Mouse (Mus musculus) heart, embryonic 15.5 days (tissue): Measurements from ENCODE around the gene Syk. TPM values are rescaled to one million over a fixed set of nuclear protein-coding genes. Genes with fewer than 3 reads are reported as not detected.

Source experiments
- ATAC-seq: fragments of 200-750 bp; cut with Nextera tagmentation; replicated peaks from 2 replicates; pipeline ENCODE4 v1.8.0; 2017; ENCODE audit warnings: low read depth, moderate TSS enrichment; ENCODE audit not compliant: insufficient number of reproducible peaks, insufficient read depth, low FRiP score
- H3K27ac ChIP-seq: fragments of 300-500 bp; sonication (generic); 2 replicates; pipeline ENCODE4 v1.5.1; 2015; ENCODE audit warnings: mild to moderate bottlenecking, inconsistent platforms
- H3K27me3 ChIP-seq: fragments of 300-500 bp; sonication (generic); 2 replicates; pipeline ENCODE4 v1.6.1; 2015; ENCODE audit warnings: inconsistent platforms
- H3K36me3 ChIP-seq: fragments of 300-500 bp; sonication (generic); 2 replicates; pipeline ENCODE4 v1.6.1; 2015; ENCODE audit warnings: mild to moderate bottlenecking, inconsistent platforms
- H3K4me1 ChIP-seq: fragments of 300-500 bp; sonication (generic); replicated peaks from 2 replicates; pipeline ENCODE4 v1.6.1; 2015; ENCODE audit warnings: inconsistent platforms
- H3K4me2 ChIP-seq: fragments of 300-500 bp; sonication (generic); 2 replicates; pipeline ENCODE4 v1.6.1; 2015; ENCODE audit warnings: inconsistent platforms, mild to moderate bottlenecking, moderate library complexity
- H3K4me3 ChIP-seq: fragments of 300-500 bp; sonication (generic); 2 replicates; pipeline ENCODE4 v1.5.1; 2015; ENCODE audit warnings: mild to moderate bottlenecking, inconsistent platforms
- H3K9ac ChIP-seq: fragments of 300-500 bp; sonication (generic); 2 replicates; pipeline ENCODE4 v1.6.1; 2015; ENCODE audit warnings: mild to moderate bottlenecking, inconsistent platforms
- H3K9me3 ChIP-seq: fragments of 300-500 bp; sonication (generic); replicated peaks from 2 replicates; pipeline ENCODE4 v1.6.1; 2016; ENCODE audit warnings: inconsistent platforms
- WGBS: fragments of 180-500 bp; shearing (Covaris S2); methylation state at CpG from one replicate; pipeline ENCODE4 v1.1.7; 2015; ENCODE audit warnings: mixed read lengths; 5-methylcytosine and 5-hydroxymethylcytosine counted together
- polyA plus RNA-seq: library from polyadenylated mRNA; unstranded; fragments of >200 nt; fragmentation: Nextera tagmentation; extraction: Ambion mirVana; gene quantifications from 2 replicates; pipeline ENCODE4 v1.2.1, GENCODE M21; 2015

Syk gene
- polyA plus RNA-seq: 6.8 and 8.7 TPM in 2 replicates

- Histone ChIP-seq H3K4me3 (peak within 1 kb of the TSS; percentile 70), H3K27me3 (no peaks in the 10 kb centered on the region), H3K27ac (peak within 1 kb of the TSS; percentile 73), H3K9me3 (no peaks in the 10 kb centered on the region), H3K4me2 (peak within 1 kb of the TSS; percentile 93), H3K9ac (peak within 1 kb of the TSS; percentile 75), H3K4me1 (peaks cover 12% of the 10 kb centered on the region), H3K36me3 (no peaks in the 10 kb centered on the region)
- peak; percentile 78 for ATAC-seq
- under 1% methylated on average over 70 of the region's 70 CpGs for WGBS
Measured at GRCm38 (mm10) chr13:52582878-52583661, at the start of gene Syk. TSS of gene Syk (plus strand) at chr13:52583173.

- no peak overlapping the region for H3K4me2 ChIP-seq
- no peak overlapping the region for H3K4me3 ChIP-seq
- no peaks in the 10 kb centered on the region for H3K9me3 ChIP-seq
- no peak overlapping the region for H3K27ac ChIP-seq
- no peak for ATAC-seq
- H3K9ac ChIP-seq: no peak overlapping the region
- peaks cover 11% of the 10 kb centered on the region for H3K4me1 ChIP-seq
- 79% methylated on average over 5 of the region's 5 CpGs for WGBS
- no peaks in the 10 kb centered on the region for H3K36me3 ChIP-seq
- H3K27me3 ChIP-seq: peaks cover 18% of the 10 kb centered on the region
Measured at GRCm38 (mm10) chr13:52533644-52534043, 49.3 kb upstream of the Syk start.

- no peak overlapping the region for H3K4me2 ChIP-seq
- WGBS: 10% methylated on average over 4 of the region's 4 CpGs
- H3K4me3 ChIP-seq: no peak overlapping the region
- H3K36me3 ChIP-seq: no peaks in the 10 kb centered on the region
- H3K27ac ChIP-seq: no peak overlapping the region
- H3K9ac ChIP-seq: no peak overlapping the region
- H3K27me3 ChIP-seq: no peaks in the 10 kb centered on the region
- peaks cover under 1% of the 10 kb centered on the region for H3K4me1 ChIP-seq
- no peaks in the 10 kb centered on the region for H3K9me3 ChIP-seq
- no peak for ATAC-seq
Measured at GRCm38 (mm10) chr13:52535542-52535941, 47.4 kb upstream of the Syk start.

GRCm38 (mm10) chr13:52537754-52538587 is 45.0 kb upstream of the Syk start:
- WGBS: 92% methylated on average over 26 of the region's 26 CpGs
- no peak overlapping the region for H3K4me3 ChIP-seq

GRCm38 (mm10) chr13:52538588-52539116 is 44.3 kb upstream of the Syk start:
- Histone ChIP-seq H3K9ac (no peak overlapping the region), H3K36me3 (no peaks in the 10 kb centered on the region), H3K27me3 (no peaks in the 10 kb centered on the region), H3K4me2 (no peak overlapping the region), H3K27ac (no peak overlapping the region), H3K4me3 (no peak overlapping the region), H3K9me3 (no peaks in the 10 kb centered on the region), H3K4me1 (no peaks in the 10 kb centered on the region; the same call in 1 of the 2 replicates)
- no peak for ATAC-seq
- WGBS: 84% methylated on average over 9 of the region's 9 CpGs

More at GRCm38 (mm10) chr13:52537754-52538587, 45.0 kb upstream of the Syk start:
- no peak for ATAC-seq
- Histone ChIP-seq H3K9ac (no peak overlapping the region), H3K27me3 (no peaks in the 10 kb centered on the region), H3K36me3 (no peaks in the 10 kb centered on the region), H3K4me2 (no peak overlapping the region), H3K9me3 (no peaks in the 10 kb centered on the region), H3K27ac (no peak overlapping the region), H3K4me1 (no peaks in the 10 kb centered on the region; the same call in 1 of the 2 replicates)

- H3K27ac ChIP-seq: no peak overlapping the region
- WGBS: 75% methylated on average over 6 of the region's 6 CpGs
Measured at GRCm38 (mm10) chr13:52539461-52539860, 43.5 kb upstream of the Syk start.

GRCm38 (mm10) chr13:52541385-52542035 is 41.5 kb upstream of the Syk start:
- Histone ChIP-seq H3K27me3 (no peaks in the 10 kb centered on the region), H3K9ac (no peak overlapping the region), H3K27ac (no peak overlapping the region), H3K36me3 (no peaks in the 10 kb centered on the region), H3K9me3 (no peaks in the 10 kb centered on the region), H3K4me3 (no peak overlapping the region), H3K4me2 (no peak overlapping the region), H3K4me1 (no peaks in the 10 kb centered on the region)
- WGBS: 58% methylated on average over 5 of the region's 5 CpGs
- no peak for ATAC-seq

More at GRCm38 (mm10) chr13:52539461-52539860, 43.5 kb upstream of the Syk start:
- Histone ChIP-seq H3K36me3 (no peaks in the 10 kb centered on the region), H3K4me2 (no peak overlapping the region), H3K4me3 (no peak overlapping the region), H3K27me3 (no peaks in the 10 kb centered on the region), H3K4me1 (no peaks in the 10 kb centered on the region; the same call in 1 of the 2 replicates), H3K9me3 (no peaks in the 10 kb centered on the region), H3K9ac (no peak overlapping the region)
- ATAC-seq: no peak

GRCm38 (mm10) chr13:52542036-52542526 is 40.9 kb upstream of the Syk start:
- Histone ChIP-seq H3K27me3 (no peaks in the 10 kb centered on the region), H3K4me3 (no peak overlapping the region), H3K4me1 (no peaks in the 10 kb centered on the region), H3K4me2 (no peak overlapping the region), H3K27ac (no peak overlapping the region), H3K36me3 (no peaks in the 10 kb centered on the region), H3K9ac (no peak overlapping the region), H3K9me3 (no peaks in the 10 kb centered on the region)
- no peak for ATAC-seq
- 66% methylated on average over 8 of the region's 8 CpGs for WGBS

- ATAC-seq: no peak
- 57% methylated on average over 4 of the region's 4 CpGs for WGBS
- Histone ChIP-seq H3K4me2 (no peak overlapping the region), H3K4me3 (no peak overlapping the region), H3K27me3 (no peaks in the 10 kb centered on the region), H3K4me1 (no peaks in the 10 kb centered on the region), H3K36me3 (no peaks in the 10 kb centered on the region), H3K9ac (no peak overlapping the region), H3K9me3 (no peaks in the 10 kb centered on the region), H3K27ac (no peak overlapping the region)
Measured at GRCm38 (mm10) chr13:52542636-52543035, 40.3 kb upstream of the Syk start.

GRCm38 (mm10) chr13:52546288-52546687 is 36.7 kb upstream of the Syk start:
- H3K9me3 ChIP-seq: no peaks in the 10 kb centered on the region
- H3K27me3 ChIP-seq: no peaks in the 10 kb centered on the region
- 70% methylated on average over 6 of the region's 6 CpGs for WGBS
- no peak overlapping the region for H3K9ac ChIP-seq
- no peak overlapping the region for H3K4me2 ChIP-seq
- H3K36me3 ChIP-seq: no peaks in the 10 kb centered on the region
- H3K4me1 ChIP-seq: no peaks in the 10 kb centered on the region
- no peak overlapping the region for H3K4me3 ChIP-seq
- no peak overlapping the region for H3K27ac ChIP-seq
- ATAC-seq: no peak
